Mouse (Mus musculus) ES-E14 (cell line): Measurements from ENCODE around the gene Donson.

ENCODE experiments used
- HCFC1 ChIP-seq: IDR thresholded peaks from 2 replicates; pipeline ENCODE4 v1.6.1; 2012; ENCODE audit warnings: low read length, inconsistent platforms, borderline replicate concordance; ENCODE audit not compliant: insufficient read depth
- ZNF384 ChIP-seq: IDR thresholded peaks from 2 replicates; pipeline ENCODE4 v1.6.1; 2012; ENCODE audit warnings: low read depth, low read length, inconsistent platforms

- TF ChIP-seq ZNF384 = no peak
- peak; percentile 96 for TF ChIP-seq HCFC1
Observed at GRCm38 (mm10) chr16:91728123-91729065, 39.8 kb upstream of the Donson start, which contains the start of gene Cryzl1.
